In the genomic region with DNA sequence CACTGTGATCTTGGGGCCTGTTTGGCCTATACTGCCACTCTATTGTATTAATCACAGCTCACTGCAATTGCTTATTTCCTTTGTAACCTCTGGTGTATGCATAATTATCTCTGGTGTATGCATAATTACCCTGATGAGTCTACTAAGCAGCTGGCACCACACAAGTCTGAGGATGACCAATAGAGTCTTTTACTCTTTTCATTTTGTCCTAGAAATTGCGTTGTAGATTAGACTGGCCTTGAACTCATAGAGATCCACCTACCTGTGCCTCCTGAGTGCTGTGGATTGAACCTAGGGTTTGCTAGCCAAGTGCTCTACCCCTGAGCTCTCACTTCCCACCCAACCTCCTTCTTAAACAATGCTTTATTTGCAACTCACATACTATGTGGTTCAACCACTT, we compare ENCODE assay signal across 17 mouse cellular contexts. TPM values are rescaled to one million over a fixed set of nuclear protein-coding genes. Genes with fewer than 3 reads are reported as not detected.
"Had no signal": no experiment of that assay in that cellular context is flagged by ENCODE, and none has a peak within 500 bp of the region (broad histone marks: within the 10 kb centered on the region; RNA-seq: fewer than 3 reads in every experiment).

No protein-coding gene starts in this region.

- H3K9ac ChIP-seq: limb, embryonic 13.5 days; liver, embryonic 15.5 days; neural tube, embryonic 12.5 days had no signal

- H3K27me3 ChIP-seq: limb, embryonic 13.5 days; liver, embryonic 15.5 days; neural tube, embryonic 12.5 days had no signal

- H3K9me3 ChIP-seq: limb, embryonic 13.5 days; liver, embryonic 15.5 days; neural tube, embryonic 12.5 days had no signal

- H3K4me2 ChIP-seq: limb, embryonic 13.5 days; liver, embryonic 15.5 days; neural tube, embryonic 12.5 days had no signal

- DNase-seq: kidney, adult 8-10 months; kidney, postnatal 25 days; lung, adult 2 months; lung, postnatal 36 days; midbrain, embryonic 14.5 days; right cerebral cortex, postnatal 14 days; thymus, postnatal 36 days had no signal

- H3K4me3 ChIP-seq: limb, embryonic 13.5 days; liver, embryonic 15.5 days; neural tube, embryonic 12.5 days had no signal

- ATAC-seq: inflammation-experienced regulatory T-cells, adult 6 months; intestine, postnatal 0 days; lung, postnatal 0 days had no signal

- H3K27ac ChIP-seq: liver, embryonic 15.5 days; neural tube, embryonic 12.5 days; stomach, postnatal 0 days had no signal

RNA-seq across cellular contexts. Expression of gene Agrp, which starts 11.1 kb away (rescaled TPM):
- total RNA-seq: layer of hippocampus, postnatal 10 days; liver, adult 2 months; megakaryocyte progenitor cell, adult 5-6 weeks had no signal
- polyA plus RNA-seq: liver, adult 2 months had no signal
